Mouse (Mus musculus) heart, postnatal 36 days (tissue): Measurements from ENCODE around the gene Kif26a. TPM values are rescaled to one million over a fixed set of nuclear protein-coding genes. Genes with fewer than 3 reads are reported as not detected.

Experiments
- DNase-seq, 2 experiments: peaks; one replicate each; pipeline ENCODE4 v3.0.0; 2021 to 2022
- intact Hi-C: fragments of 180-260 bp; cut with DNase I; formaldehyde crosslinking; loops from one replicate; pipeline ENCODE4 v1.15.1; 2025
- total RNA-seq, 2 experiments: library from RNA; stranded (reverse); gene quantifications; 2 replicates each; pipeline ENCODE4 v1.2.3; 2021

Kif26a gene
- total RNA-seq: 10 to 100 TPM; 13.8 to 15.5 TPM

- DNase-seq: peak; percentile 71 to 84
- intact Hi-C loops: loop anchor here (1.0 to 5.0 kb wide), 7 partner anchors 54 to 397 kb away; no protein-coding TSS in a partner anchor
Observed at GRCm38 (mm10) chr12:112145875-112146651, at the start of gene Kif26a. TSS of gene Kif26a (plus strand) at chr12:112146208.

- intact Hi-C loops: loop anchor here (10.0 kb wide), 1 partner anchor 422 kb away; the partner anchor contains the start of genes Ckb and Trmt61a
- peak in 1 of 2 experiments; percentile 20 for DNase-seq
Observed at GRCm38 (mm10) chr12:112096733-112097117, 49.3 kb upstream of the Kif26a start.

GRCm38 (mm10) chr12:112100106-112100505 is 45.9 kb upstream of the Kif26a start:
- intact Hi-C loops: no loop called here

GRCm38 (mm10) chr12:112101045-112101444 is 45.0 kb upstream of the Kif26a start:
- DNase-seq: no peak
- intact Hi-C loops: no loop called here

More at GRCm38 (mm10) chr12:112100106-112100505, 45.9 kb upstream of the Kif26a start:
- DNase-seq: no peak

- no peak for DNase-seq
- intact Hi-C loops: no loop called here
Observed at GRCm38 (mm10) chr12:112103179-112103578, 42.8 kb upstream of the Kif26a start.

GRCm38 (mm10) chr12:112104890-112105289 is 41.1 kb upstream of the Kif26a start:
- intact Hi-C loops: no loop called here
- DNase-seq: no peak

- no peak for DNase-seq
- intact Hi-C loops: no loop called here
Observed at GRCm38 (mm10) chr12:112106541-112106971, 39.5 kb upstream of the Kif26a start, which contains the start of gene Aspg. TSS of gene Aspg (plus strand) at chr12:112106679.

- intact Hi-C loops: no loop called here
- no peak for DNase-seq
Observed at GRCm38 (mm10) chr12:112107685-112108084, 38.3 kb upstream of the Kif26a start.

GRCm38 (mm10) chr12:112108696-112109445 is 37.1 kb upstream of the Kif26a start:
- DNase-seq: no peak
- intact Hi-C loops: no loop called here

GRCm38 (mm10) chr12:112109701-112110100 is 36.3 kb upstream of the Kif26a start:
- no peak for DNase-seq
- intact Hi-C loops: no loop called here

- intact Hi-C loops: no loop called here
- no peak for DNase-seq
Observed at GRCm38 (mm10) chr12:112111323-112111722, 34.7 kb upstream of the Kif26a start.

GRCm38 (mm10) chr12:112112235-112112634 is 33.8 kb upstream of the Kif26a start:
- DNase-seq: no peak
- intact Hi-C loops: no loop called here

- intact Hi-C loops: loop anchor here (1.0 kb wide), 3 partner anchors 27 to 430 kb away; no protein-coding TSS in a partner anchor
- no peak for DNase-seq
Observed at GRCm38 (mm10) chr12:112112686-112113396, 33.2 kb upstream of the Kif26a start.

GRCm38 (mm10) chr12:112113710-112114109 is 32.3 kb upstream of the Kif26a start:
- DNase-seq: peak; percentile 89 to 92
- intact Hi-C loops: loop anchor here (1.0 kb wide), 3 partner anchors 27 to 430 kb away; no protein-coding TSS in a partner anchor

GRCm38 (mm10) chr12:112117006-112117405 is 29.0 kb upstream of the Kif26a start:
- intact Hi-C loops: no loop called here
- no peak for DNase-seq

- no peak for DNase-seq
- intact Hi-C loops: no loop called here
Observed at GRCm38 (mm10) chr12:112117649-112118048, 28.4 kb upstream of the Kif26a start.

- no peak for DNase-seq
- intact Hi-C loops: no loop called here
Observed at GRCm38 (mm10) chr12:112121188-112121587, 24.8 kb upstream of the Kif26a start.

- no peak for DNase-seq
Observed at GRCm38 (mm10) chr12:112125903-112126302, 20.1 kb upstream of the Kif26a start.

GRCm38 (mm10) chr12:112126931-112127635 is 18.9 kb upstream of the Kif26a start:
- no peak for DNase-seq

More at GRCm38 (mm10) chr12:112125903-112126302, 20.1 kb upstream of the Kif26a start:
- intact Hi-C loops: no loop called here

GRCm38 (mm10) chr12:112128526-112128925 is 17.5 kb upstream of the Kif26a start:
- intact Hi-C loops: no loop called here
- no peak for DNase-seq

More at GRCm38 (mm10) chr12:112126931-112127635, 18.9 kb upstream of the Kif26a start:
- intact Hi-C loops: no loop called here
